Mouse (Mus musculus) kidney, embryonic 15.5 days (tissue): Measurements from ENCODE around the gene Chil3. TPM values are rescaled to one million over a fixed set of nuclear protein-coding genes. Genes with fewer than 3 reads are reported as not detected.

Source experiments
- ATAC-seq: fragments of 200-750 bp; cut with Nextera tagmentation; replicated peaks from 2 replicates; pipeline ENCODE4 v1.8.0; 2017; ENCODE audit warnings: moderate TSS enrichment; ENCODE audit not compliant: low FRiP score
- H3K27ac ChIP-seq: fragments of 300-500 bp; sonication (generic); 2 replicates; pipeline ENCODE4 v1.5.1; 2015; ENCODE audit warnings: mild to moderate bottlenecking, inconsistent platforms
- H3K27me3 ChIP-seq: fragments of 300-500 bp; sonication (generic); 2 replicates; pipeline ENCODE4 v1.6.1; 2015; ENCODE audit warnings: inconsistent platforms
- H3K36me3 ChIP-seq: fragments of 300-500 bp; sonication (generic); 2 replicates; pipeline ENCODE4 v1.6.1; 2015; ENCODE audit warnings: inconsistent platforms
- H3K4me1 ChIP-seq: fragments of 300-500 bp; sonication (generic); 2 replicates; pipeline ENCODE4 v1.6.1; 2015; ENCODE audit warnings: inconsistent platforms
- H3K4me2 ChIP-seq: fragments of 300-500 bp; sonication (generic); 2 replicates; pipeline ENCODE4 v1.6.1; 2015; ENCODE audit warnings: moderate library complexity, mild to moderate bottlenecking, inconsistent platforms
- H3K4me3 ChIP-seq: fragments of 300-500 bp; sonication (generic); replicated peaks from 2 replicates; pipeline ENCODE4 v1.5.1; 2015; ENCODE audit warnings: mild to moderate bottlenecking, inconsistent platforms
- H3K9ac ChIP-seq: fragments of 300-500 bp; sonication (generic); 2 replicates; pipeline ENCODE4 v1.6.1; 2015; ENCODE audit warnings: mild to moderate bottlenecking, inconsistent platforms
- H3K9me3 ChIP-seq: fragments of 300-500 bp; sonication (generic); replicated peaks from 2 replicates; pipeline ENCODE4 v1.6.1; 2016; ENCODE audit warnings: inconsistent platforms
- WGBS: fragments of 180-500 bp; shearing (Covaris S2); methylation state at CpG from one replicate; pipeline ENCODE4 v1.1.7; 2015; ENCODE audit warnings: mixed read lengths; 5-methylcytosine and 5-hydroxymethylcytosine counted together
- polyA plus RNA-seq: library from polyadenylated mRNA; unstranded; fragments of >200 nt; fragmentation: Nextera tagmentation; extraction: Ambion mirVana; gene quantifications from 2 replicates; pipeline ENCODE4 v1.2.1, GENCODE M21; 2015

Gene Chil3
- polyA plus RNA-seq, 1 experiment from 2014 or later, result 0.14 TPM

DNA sequence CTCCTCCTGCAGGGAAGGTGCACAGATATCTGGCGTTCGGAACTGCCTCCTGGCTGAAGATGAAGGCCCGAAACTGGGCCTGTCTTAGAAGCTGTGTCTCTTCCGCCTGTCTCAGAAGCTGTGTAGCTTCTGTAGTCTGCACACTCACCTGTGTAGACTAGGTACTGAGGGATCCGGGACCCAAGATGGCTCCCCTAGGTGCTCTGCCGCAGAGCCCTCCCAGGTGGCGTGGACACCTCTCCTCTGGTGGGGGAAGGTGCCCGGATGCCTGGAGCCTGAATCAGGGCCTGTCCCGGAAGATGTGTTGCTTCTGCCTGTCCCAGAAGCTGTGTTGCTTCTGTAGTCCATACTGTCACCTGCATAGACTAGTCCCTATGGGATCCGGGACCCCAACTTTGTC, 23.3 kb downstream of the Chil3 start:
- no peaks in the 10 kb centered on the region for H3K27me3 ChIP-seq
- no peaks in the 10 kb centered on the region for H3K4me1 ChIP-seq
- WGBS, result 90% methylated on average over 10 of the region's 10 CpGs

DNA sequence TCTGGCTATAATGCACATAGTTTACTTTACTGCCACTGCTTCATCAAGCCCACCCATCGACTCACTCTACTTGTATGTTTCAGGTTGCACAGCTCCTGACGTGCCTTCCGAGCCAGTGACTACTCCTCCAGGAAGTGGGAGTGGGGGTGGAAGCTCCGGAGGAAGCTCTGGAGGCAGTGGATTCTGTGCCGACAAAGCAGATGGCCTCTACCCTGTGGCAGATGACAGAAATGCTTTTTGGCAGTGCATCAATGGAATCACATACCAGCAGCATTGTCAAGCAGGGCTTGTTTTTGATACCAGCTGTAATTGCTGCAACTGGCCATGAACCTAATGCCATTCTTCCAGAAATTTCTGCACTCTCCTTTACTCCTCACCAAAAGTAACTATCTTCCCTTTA, 35.7 kb downstream of the Chil3 start:
- H3K9ac ChIP-seq, result no peak overlapping the region
- H3K27ac ChIP-seq, result no peak overlapping the region
- H3K4me1 ChIP-seq, result no peaks in the 10 kb centered on the region
- no peaks in the 10 kb centered on the region for H3K36me3 ChIP-seq
- no peak for ATAC-seq
- 68% methylated on average over 5 of the region's 5 CpGs for WGBS
- no peak overlapping the region for H3K4me2 ChIP-seq
- no peaks in the 10 kb centered on the region for H3K27me3 ChIP-seq
- 0 out of 2 replicates have a peak, but pooled peaks cover 11% of the 10 kb centered on the region for H3K9me3 ChIP-seq
- H3K4me3 ChIP-seq, result no peak overlapping the region

More for the DNA sequence above, 23.3 kb downstream of the Chil3 start:
- ATAC-seq, result no peak
- no peak overlapping the region for H3K4me3 ChIP-seq
- H3K4me2 ChIP-seq, result no peak overlapping the region
- H3K9ac ChIP-seq, result no peak overlapping the region
- H3K36me3 ChIP-seq, result no peaks in the 10 kb centered on the region
- H3K27ac ChIP-seq, result no peak overlapping the region
- peaks cover 3% of the 10 kb centered on the region; the same call in 1 of the 2 replicates for H3K9me3 ChIP-seq

DNA sequence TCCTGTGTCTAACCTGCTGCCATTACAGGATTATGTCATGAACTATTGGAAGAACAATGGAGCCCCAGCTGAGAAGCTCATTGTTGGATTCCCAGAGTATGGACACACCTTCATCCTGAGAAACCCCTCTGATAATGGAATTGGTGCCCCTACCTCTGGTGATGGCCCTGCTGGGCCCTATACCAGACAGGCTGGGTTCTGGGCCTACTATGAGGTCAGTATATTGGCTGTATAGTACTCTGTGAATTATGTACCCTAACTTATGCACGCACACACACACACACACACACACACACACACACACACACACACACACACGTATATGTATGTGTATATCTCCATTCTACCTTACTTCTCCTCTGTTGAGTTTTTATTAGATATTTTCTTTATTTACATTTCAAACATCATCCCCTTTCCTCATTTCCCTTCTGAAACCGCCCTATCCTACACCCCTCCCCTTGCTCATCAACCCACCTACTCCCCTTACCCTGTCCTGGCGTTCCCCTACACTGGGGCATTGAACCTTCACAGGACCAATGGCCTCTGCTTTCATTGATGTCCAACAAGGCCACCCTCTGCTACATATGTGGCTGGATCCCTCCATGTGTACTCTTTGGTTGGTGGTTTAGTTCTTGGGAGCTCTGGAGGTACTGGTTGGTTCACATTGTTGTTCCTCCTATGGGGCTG, 38.4 kb downstream of the Chil3 start:
- H3K27ac ChIP-seq, result no peak overlapping the region
- H3K27me3 ChIP-seq, result no peaks in the 10 kb centered on the region
- peaks cover 4% of the 10 kb centered on the region; the same call in 1 of the 2 replicates for H3K9me3 ChIP-seq
- no peaks in the 10 kb centered on the region for H3K36me3 ChIP-seq
- no peak overlapping the region for H3K4me3 ChIP-seq
- WGBS, result 78% methylated on average over 4 of the region's 4 CpGs
- no peaks in the 10 kb centered on the region for H3K4me1 ChIP-seq
- no peak; the same call in 1 of the 2 replicates for ATAC-seq
- H3K4me2 ChIP-seq, result no peak overlapping the region
- no peak overlapping the region for H3K9ac ChIP-seq

DNA sequence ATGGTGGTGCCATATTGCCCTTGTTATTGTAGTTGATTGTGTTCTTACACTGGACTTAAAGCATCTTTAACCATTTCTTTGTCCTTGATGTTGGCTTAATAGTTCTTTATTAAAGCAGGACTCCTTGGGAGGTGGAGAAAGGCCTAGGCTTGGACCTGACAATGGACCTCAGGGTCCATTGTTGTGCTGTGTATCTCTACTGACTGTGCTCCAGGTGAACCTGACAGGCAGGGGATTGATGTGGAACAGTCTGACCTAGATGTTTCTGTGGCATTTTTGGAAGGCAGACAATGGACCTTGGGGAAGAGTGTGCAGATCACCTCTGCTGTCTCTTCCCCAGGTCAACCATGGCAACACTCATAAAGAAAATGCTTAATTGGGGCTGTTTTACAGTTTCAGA, 40.4 kb downstream of the Chil3 start:
- Histone ChIP-seq H3K27ac (no peak overlapping the region), H3K27me3 (no peaks in the 10 kb centered on the region), H3K9me3 (peaks cover 3% of the 10 kb centered on the region; the same call in 1 of the 2 replicates), H3K9ac (no peak overlapping the region), H3K36me3 (no peaks in the 10 kb centered on the region), H3K4me1 (no peaks in the 10 kb centered on the region), H3K4me2 (no peak overlapping the region), H3K4me3 (no peak overlapping the region)
- no peak for ATAC-seq

DNA sequence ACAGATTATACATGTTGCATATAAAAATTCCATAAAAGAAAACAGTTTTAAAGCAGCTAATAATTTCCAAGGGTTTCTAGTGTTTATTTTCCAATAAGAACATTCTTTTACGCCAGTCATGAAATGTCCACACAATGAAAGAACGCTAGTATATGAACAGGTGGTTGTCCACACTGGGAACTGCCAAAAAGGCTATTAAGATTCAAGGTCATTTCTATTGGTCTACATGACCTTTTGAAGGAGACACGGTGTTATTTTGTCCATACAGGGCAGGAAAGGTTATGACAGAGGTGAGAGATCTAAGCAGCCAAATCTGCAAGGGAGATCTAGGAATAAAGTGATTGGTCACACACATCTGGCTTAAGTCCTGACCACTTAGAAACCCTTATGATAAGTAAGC, 54.4 kb downstream of the Chil3 start, which contains the start of gene Chia1:
Chia1 (plus strand) TSS at position 301 of the 400 bp plus-strand sequence.
- H3K4me1 ChIP-seq, result no peaks in the 10 kb centered on the region
- no peaks in the 10 kb centered on the region for H3K9me3 ChIP-seq
- no peak within 1 kb of the TSS for H3K9ac ChIP-seq
- no peak for ATAC-seq
- H3K27ac ChIP-seq, result no peak within 1 kb of the TSS
- H3K36me3 ChIP-seq, result no peaks in the 10 kb centered on the region
- H3K27me3 ChIP-seq, result no peaks in the 10 kb centered on the region
- H3K4me2 ChIP-seq, result no peak within 1 kb of the TSS
- WGBS, result 74% methylated on average over 3 of the region's 3 CpGs
- H3K4me3 ChIP-seq, result no peak within 1 kb of the TSS

Other genes with a start within 250 kb of the Chil3 start
- gene I830077J02Rik, start 234.9 kb downstream of the Chil3 start, polyA plus RNA-seq, result 0.24 and 0.53 TPM in 2 replicates
- gene Wdr77, start 208.2 kb downstream of the Chil3 start, polyA plus RNA-seq, result 151 and 158 TPM in 2 replicates
- gene Atp5f1, start 207.5 kb downstream of the Chil3 start, polyA plus RNA-seq, result 491 and 564 TPM in 2 replicates
- 1.6 and 2.0 TPM in 2 replicates for gene Ovgp1, start 193.9 kb downstream of the Chil3 start, polyA plus RNA-seq
- 0.23 and 0.24 TPM in 2 replicates for gene Pifo, start 152.9 kb downstream of the Chil3 start, polyA plus RNA-seq
- not detected in 2 replicates for gene Chil5, start 134.8 kb downstream of the Chil3 start, polyA plus RNA-seq
- 0.13 TPM in 1 of 2 replicates, not detected in the other for gene Chia1, start 54.3 kb downstream of the Chil3 start, polyA plus RNA-seq
- 0.29 and 0.37 TPM in 2 replicates for gene Chil4, start 51.9 kb upstream of the Chil3 start, polyA plus RNA-seq
- not detected in 2 replicates for gene Chil6, start 238.6 kb upstream of the Chil3 start, polyA plus RNA-seq